Mouse (Mus musculus) A20 (cell line): ENCODE data around the gene 1700001P01Rik.
"Not testable (repeated sequence)": the region's sequence is repeated elsewhere in the genome, so short reads cannot be mapped to it uniquely, and the experiment has no call there.

Source experiments
- DNase-seq: peaks from one replicate; pipeline ENCODE4 v3.0.0-alpha.2; 2011; ENCODE audit warnings: low read depth, low spot score

1700001P01Rik gene

DNA sequence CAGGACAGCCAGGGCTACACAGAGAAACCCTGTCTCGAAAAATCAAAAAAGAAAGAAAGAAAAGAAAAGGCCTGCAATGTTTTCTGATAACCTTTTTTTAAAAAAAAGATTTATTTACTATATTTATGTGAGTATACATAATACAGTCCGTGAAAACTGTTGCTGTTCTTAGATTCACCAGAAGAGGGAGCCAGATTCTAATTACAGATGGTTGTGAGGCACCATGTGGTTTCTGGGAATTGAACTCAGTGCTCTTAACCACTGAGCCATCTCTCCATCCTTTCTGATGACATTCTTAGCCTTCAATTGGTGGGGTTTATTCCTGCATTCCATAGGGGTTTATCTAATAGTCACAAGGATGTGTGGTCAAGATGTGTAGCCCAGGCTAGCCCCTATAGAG is 17.4 kb upstream of the 1700001P01Rik start:
- peak; percentile 75 for DNase-seq

DNA sequence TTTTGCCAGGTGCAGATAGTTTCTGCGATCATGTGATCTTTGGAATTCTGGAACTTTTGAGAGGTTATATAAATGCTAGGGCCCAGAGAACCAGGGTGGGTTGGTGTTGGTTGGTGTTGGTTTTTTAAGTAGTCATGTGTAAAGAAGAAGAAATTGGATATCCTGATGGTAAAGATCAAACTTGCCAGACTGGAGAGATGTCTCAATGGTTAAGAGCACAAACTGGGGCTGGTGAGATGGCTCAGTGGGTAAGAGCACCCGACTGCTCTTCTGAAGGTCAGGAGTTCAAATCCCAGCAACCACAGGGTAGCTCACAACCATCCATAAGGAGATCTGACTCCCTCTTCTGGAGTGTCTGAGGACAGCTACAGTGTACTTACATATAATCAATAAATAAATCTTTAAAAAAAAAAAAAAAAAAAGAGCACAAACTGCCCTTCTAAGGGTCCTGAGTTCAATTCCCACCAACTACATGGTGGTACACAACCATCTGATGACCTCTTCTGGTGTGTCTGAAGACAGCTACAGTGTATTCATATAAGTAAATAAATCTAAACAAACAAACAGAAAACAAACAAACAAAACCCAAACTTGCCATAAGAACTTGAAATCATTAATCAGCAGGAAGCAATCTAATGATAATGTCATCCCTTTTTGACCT is 15.2 kb upstream of the 1700001P01Rik start:
- not testable (repeated sequence) for DNase-seq

DNA sequence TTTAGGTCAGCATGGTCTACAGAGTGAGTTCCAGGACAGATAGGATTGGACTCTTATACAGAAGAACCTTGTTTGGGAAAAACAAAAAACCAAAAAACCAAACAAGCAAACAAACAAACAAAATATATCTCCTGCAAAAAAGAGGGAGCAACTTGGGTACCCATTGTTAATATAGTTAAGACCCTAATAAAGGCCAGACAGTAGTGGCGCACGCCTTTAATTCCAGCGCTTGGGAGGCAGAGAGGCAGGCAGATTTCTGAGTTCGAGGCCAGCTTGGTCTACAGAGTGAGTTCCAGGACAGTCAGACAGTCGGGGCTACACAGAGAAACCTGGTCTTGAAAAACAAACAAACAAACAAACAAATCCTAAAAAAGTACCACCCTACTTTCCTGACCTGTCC is 14.0 kb upstream of the 1700001P01Rik start:
- no peak for DNase-seq

DNA sequence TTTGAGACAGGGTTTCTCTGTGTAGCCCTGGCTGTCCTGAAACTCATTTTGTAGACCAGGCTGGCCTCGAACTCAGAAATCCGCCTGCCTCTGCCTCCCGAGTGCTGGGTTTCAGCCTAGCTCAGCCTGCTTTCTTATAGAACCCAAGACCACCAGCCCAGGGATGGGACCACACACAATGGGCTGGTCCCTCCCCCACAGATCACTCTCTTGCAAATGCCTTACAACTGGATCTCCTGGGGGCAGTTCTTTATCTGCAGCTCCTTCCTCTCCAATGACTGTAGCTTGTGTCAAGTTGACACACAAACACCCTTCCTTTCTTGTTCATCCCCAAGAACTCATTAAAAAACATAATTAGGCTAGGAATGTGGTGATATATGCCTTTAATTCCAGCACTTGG is 12.2 kb upstream of the 1700001P01Rik start:
- no peak for DNase-seq

GRCm38 (mm10) chr11:97782564-97782895 is 6.8 kb upstream of the 1700001P01Rik start:
- no peak for DNase-seq

- DNase-seq: peak; percentile 98
Observed at GRCm38 (mm10) chr11:97781832-97782563, 6.3 kb upstream of the 1700001P01Rik start, which contains the start of gene Rpl23. Rpl23 (minus strand) TSS chr11:97782437.

- DNase-seq: no peak
Observed at GRCm38 (mm10) chr11:97781478-97781831, 5.7 kb upstream of the 1700001P01Rik start.

DNA sequence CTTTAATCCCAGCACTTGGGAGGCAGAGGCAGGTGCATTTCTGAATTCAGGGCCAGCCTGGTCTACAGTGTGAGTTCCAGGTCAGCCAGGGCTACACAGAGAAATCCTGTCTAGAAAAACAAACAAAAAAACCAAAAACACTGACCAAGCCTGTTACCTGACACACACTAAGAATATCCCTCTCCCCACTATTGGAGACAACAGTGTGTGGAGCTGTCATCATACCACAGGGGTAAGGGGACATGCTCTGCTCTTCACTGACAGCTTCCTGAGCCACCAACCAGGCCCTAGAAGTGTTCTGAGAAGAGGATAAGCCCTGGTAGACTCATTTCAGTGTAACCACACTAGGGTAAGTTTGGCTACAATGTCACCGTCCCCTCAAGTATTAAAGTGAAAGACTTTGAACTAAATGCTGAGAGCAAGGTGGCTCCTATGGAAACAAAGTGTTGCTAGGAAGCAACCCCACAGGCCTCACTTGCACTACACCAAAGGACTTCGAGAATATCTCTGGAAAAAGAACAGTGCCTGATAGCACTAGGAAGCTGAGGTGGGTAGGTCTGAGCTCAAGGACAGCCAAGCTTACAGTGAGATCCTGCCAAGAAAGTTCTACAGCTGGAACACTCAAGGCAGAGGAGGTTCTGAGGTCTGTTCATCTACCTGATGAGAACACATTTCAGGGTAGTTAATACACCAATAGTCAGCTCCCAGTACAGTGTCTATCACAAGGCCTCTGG is 4.4 kb upstream of the 1700001P01Rik start:
- DNase-seq: no peak

DNA sequence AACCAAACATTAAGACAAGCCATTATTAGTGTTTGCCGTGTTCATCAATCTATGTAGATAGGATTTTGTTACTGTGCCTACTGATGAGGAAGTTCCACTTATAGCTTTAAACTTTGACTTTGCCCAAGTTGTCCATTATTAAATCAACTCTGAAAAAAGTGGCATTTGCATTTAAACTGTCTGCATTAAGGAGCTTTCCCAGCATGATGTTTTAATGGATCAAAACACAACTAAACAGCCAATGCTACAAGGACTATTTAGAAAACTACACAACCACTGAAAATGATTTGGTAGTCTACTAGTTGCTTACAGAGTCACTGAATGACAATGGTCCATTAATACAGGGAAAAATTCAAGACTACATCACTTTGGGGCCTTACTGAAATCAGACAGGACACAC is 3.2 kb upstream of the 1700001P01Rik start:
- no peak for DNase-seq

- peak; percentile 53 for DNase-seq
Observed at GRCm38 (mm10) chr11:97777129-97777529, 1.4 kb upstream of the 1700001P01Rik start.

DNA sequence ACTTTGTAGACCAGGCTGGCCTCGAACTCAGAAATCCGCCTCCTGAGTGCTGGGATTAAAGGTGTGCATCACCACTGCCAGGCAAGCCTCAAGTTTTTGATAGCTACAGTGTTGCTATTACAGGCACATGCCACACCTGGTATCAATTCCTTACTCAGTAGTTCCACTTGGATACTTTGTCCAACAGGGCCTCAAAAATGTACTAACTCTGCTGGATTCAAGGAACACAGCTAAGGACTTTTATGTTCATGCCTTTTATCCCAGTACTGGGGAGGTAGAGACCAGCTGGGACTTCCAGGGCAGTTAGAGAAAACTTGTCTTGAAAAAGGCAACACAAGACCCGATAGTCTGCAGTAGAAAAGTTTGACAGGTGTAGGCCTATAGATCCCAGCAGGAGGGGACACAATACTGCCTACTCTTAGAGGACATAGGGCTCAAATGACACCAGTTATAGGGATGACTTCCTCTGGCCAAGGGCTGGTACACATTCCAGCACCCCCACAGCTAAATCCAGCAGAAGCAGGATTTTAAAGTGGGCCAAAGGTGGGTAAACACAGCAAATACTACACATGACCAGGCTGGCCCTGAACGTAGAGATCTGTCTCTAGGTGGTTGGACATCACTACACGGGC is 895 bp upstream of the 1700001P01Rik start:
- peak; percentile 19 for DNase-seq

DNA sequence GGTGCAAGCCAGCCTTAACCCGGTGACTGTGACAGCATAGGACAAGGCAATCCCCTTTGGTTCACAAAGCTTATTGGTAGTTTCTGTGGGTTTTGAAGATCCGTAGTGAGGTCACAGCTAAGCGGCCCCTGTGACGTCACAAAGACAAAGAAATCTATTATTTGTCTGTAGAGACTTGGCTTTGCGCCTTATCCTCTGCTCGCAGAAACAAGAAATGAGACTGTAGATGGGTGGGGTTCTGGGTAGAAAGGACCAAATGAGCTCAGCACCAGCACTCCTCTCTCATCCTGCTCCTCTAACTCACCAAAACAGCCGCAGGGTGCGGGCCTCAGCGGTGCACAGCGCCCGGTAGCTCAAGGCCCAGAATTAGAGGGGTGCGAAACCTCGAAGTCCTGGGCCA is 532 bp downstream of the 1700001P01Rik start:
- peak; percentile 24 for DNase-seq

- DNase-seq: no peak
Observed at GRCm38 (mm10) chr11:97771410-97771809, 4.3 kb downstream of the 1700001P01Rik start.

DNA sequence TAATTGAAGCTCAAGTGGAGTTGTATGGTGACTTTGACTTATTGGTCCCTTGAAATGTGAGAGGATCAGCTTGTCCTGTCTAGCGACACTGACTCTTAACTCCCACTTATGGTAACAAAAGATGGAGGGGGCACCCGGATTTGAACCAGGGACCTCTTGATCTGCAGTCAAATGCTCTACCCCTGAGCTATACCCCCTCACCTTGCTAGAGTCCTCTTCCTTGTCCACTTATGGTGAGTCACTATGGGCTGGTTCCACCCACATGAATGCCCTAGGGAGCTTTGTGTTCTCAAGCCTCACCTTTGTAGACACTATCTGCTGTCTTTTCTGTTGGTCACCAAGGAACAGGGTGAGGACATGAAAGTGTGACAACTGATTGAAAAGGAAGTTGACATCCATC is 6.0 kb downstream of the 1700001P01Rik start:
- peak; percentile 62 for DNase-seq

- peak; percentile 95 for DNase-seq
Observed at GRCm38 (mm10) chr11:97766154-97766881, 9.4 kb downstream of the 1700001P01Rik start, which contains the start of gene Cwc25. Cwc25 (minus strand) TSS chr11:97766556.

DNA sequence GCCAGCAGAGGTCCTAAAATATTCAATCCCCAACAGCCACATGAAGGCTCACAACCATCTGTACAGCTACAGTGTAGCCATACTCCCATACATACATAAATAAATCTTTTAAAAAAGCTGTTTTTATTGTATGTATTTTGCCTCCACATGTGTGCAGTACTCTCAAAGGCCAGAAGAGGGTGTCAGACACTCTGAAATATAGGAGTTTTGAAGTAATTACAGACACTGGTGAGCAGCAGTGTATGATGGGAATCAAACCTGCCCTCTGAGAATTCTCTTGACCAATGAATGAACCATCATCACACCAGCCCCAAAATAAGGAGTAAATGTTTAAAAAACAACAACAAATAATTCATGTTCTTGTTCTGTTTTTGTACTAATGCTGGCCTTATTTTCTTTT is 14.1 kb downstream of the 1700001P01Rik start:
- no peak for DNase-seq

GRCm38 (mm10) chr11:97758942-97759341 is 16.8 kb downstream of the 1700001P01Rik start:
- DNase-seq: no peak

DNA sequence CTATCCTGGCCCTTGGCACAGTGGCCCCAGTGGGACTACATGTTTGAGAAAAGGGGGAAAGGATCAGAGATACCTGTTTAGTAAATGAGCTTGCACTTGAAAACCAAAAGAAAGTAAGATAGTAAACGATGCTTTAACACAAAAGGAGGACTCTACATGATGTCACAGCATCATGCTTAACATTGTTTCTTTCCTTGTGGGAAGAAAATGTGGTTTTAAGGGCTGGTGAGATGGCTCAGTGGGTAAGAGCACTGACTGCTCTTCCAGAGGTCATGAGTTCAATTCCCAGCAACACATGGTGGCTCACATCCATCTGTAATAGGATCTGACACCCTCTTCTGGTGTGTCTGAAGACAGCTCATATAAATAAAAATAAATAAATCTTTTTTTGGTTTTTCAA is 17.6 kb downstream of the 1700001P01Rik start:
- DNase-seq: no peak

DNA sequence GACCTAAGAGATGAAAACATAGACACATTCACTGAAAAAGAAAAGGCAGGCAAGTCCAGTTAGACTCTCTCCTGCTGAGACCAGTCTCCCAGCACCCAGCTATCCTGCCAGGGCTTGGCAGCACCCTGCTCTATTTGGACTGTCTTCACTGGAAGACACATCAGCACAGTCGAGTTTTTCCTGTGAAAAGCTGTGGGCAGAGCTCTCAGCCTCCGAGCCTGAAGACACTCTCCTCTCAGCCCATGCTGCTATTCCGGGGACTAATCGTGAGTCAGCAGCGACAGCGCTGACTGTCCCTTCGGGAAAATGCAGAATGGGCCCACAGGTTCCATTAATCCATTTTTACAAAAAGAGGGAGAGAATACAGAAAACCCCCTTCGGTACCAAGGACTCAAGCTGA is 22.4 kb downstream of the 1700001P01Rik start:
- no peak for DNase-seq

GRCm38 (mm10) chr11:97748496-97748895 is 27.2 kb downstream of the 1700001P01Rik start:
- no peak for DNase-seq

DNA sequence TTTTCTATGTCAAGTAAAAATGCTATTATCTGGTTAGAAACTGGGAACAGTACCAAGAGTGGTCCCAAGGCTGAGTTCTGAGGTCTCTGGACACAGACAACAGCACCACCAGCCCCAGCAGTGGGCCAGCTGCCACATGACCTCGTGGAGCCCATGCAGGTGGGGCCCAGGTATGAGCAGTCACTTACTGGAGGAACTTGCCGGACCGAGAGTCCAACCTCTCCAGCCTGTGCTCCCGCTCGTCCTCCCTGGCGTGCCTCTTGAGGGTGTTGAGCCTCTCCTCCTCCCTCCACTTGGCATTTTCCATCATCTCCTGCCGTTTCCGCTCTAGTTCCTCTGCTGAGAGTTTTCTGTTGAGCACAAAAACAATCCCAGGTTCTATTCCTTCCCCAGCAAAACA is 27.9 kb downstream of the 1700001P01Rik start:
- DNase-seq: no peak
